Mouse (Mus musculus) gastrocnemius, postnatal 4 days (tissue): ENCODE measurements around the gene Ets1. TPM values are rescaled to one million over a fixed set of nuclear protein-coding genes. Genes with fewer than 3 reads are reported as not detected.
A peak's percentile ranks its signal among the peaks of the same experiment; 100 is the strongest.

Source experiments
- DNase-seq, 2 experiments: peaks; one replicate each; pipeline ENCODE4 v3.0.0; 2021 to 2022; ENCODE audit warnings: low spot score in 2 of 2, mixed read lengths in 2 of 2
- total RNA-seq, 2 experiments: library from RNA; stranded (reverse); gene quantifications; 2 replicates each; pipeline ENCODE4 v1.2.3; 2021

Gene Ets1
- total RNA-seq, 2 experiments from 2014 or later = 55.1 to 59.1 TPM

GRCm38 (mm10) chr9:32709764-32710734 is 74.0 kb downstream of the Ets1 start:
- no peak for DNase-seq

DNA sequence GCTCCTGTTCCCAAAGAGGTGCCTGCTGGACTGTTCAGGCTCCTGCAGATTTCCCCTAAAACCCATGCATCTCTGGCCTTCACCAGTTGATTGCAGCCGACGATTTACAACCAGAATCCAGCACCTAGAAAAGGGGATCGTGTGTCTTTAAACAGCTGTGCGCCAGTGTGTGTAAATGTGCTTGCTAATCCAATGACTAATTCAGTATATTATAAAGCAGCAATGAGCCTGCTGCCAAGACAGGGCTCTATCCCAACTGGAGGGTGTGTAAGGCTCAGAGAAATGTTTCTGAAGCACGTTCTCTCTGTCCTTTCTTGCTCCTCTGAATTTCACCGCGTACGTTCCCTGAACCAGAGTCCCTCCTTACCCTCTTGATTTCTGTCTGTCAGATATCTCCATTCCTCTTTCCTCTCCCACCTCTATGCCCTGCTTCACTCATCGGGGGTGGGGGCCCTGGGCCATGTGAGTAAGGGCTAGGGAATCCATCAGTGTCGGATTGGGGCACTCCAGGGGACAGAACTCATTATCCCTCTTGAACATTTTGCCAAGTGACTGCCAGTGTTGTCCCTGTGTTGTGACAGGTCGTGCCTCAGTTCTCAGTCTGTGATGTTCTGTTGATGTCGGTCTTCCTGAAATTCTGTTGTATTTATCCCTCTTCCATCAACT is 75.1 kb downstream of the Ets1 start:
- peak in 1 of 2 experiments; percentile 53 for DNase-seq

DNA sequence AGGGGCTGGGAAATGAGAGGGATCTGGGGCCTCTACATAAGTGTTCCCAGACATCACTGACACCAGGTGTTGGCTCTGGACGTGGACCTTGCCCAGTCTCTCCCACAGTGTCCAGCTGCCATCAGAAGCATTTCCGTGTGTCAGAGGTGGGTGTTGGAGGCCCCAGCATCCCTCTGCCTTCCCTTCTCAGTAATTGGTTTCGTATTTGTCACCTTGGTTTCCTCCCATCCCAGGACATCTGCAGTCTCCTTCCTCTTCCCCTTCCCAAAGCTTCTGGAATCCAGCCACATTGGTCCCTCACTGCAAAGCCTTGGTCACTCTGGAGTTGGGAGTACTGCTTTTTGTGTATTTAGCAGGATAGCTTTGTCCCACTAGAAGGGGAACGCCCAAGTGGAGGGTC is 75.7 kb downstream of the Ets1 start:
- no peak for DNase-seq

DNA sequence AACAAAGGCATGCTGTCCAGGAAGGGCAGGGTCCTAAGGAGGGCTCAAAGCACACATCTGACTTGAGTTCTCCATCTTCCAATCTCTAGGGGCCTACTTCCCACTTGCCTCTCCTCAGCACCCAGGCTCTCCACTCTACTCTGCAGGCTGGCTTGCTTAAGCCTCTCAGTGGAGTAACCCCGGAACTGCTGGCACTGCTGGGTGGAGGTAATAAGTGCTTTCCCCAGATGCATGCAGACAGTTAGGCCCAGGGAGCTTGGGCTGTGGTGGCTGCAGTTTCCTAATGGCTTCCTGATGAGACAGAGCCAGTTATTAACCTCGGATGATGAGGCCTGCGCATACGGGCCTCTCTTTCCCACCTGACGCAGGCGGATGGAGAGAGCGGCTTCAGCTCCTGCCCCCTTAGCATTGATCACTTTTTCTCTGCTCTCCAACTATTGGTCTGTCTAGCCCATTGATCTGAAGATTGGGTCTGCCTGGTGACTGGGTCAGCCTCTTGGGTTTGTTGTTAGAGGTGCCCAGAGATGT is 76.4 kb downstream of the Ets1 start:
- DNase-seq = no peak

- DNase-seq = no peak
Measured at GRCm38 (mm10) chr9:32713106-32713505, 77.1 kb downstream of the Ets1 start.

DNA sequence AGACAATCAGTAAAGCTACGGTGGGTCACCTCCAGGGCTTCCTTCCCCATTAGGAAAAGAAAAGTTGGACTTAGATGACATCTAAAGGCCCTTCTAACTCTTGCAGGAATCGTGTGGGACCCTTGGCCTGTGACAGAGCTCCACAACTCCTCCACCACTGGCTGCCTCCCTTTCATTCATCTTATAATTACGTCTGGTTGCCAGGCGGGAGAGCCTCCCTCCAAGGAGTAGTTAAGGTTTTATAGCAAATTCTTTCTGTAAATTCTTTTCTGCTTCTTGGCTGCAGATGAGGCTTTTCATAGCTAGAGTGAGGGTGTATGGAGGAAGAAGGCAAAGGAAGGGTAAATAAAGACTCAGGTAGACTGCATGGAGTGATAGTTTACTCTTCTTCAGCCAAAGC is 77.8 kb downstream of the Ets1 start:
- DNase-seq = no peak

DNA sequence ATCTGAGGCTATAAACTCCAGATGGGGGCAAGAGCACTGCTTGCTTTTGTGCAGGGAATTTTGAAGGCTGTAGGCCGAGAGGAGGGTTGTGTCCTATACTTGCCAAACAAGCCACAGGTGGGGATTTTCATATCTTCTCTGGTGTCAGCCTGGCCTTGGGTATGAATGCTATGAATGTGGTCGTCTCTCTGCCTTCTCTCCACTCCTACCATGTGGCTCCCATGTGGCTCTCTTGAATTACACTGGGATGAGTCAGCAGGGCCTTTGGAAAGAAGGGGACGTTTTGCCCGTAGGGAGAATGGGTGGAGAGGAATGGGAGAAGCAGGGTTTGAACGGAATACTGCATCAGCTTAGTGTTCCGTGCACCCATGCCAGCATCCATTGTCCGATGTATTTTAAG is 78.5 kb downstream of the Ets1 start:
- no peak for DNase-seq

- DNase-seq = peak in 1 of 2 experiments; percentile 57
Measured at GRCm38 (mm10) chr9:32715806-32716466, 79.9 kb downstream of the Ets1 start.

- no peak for DNase-seq
Measured at GRCm38 (mm10) chr9:32717268-32717920, 81.4 kb downstream of the Ets1 start.

DNA sequence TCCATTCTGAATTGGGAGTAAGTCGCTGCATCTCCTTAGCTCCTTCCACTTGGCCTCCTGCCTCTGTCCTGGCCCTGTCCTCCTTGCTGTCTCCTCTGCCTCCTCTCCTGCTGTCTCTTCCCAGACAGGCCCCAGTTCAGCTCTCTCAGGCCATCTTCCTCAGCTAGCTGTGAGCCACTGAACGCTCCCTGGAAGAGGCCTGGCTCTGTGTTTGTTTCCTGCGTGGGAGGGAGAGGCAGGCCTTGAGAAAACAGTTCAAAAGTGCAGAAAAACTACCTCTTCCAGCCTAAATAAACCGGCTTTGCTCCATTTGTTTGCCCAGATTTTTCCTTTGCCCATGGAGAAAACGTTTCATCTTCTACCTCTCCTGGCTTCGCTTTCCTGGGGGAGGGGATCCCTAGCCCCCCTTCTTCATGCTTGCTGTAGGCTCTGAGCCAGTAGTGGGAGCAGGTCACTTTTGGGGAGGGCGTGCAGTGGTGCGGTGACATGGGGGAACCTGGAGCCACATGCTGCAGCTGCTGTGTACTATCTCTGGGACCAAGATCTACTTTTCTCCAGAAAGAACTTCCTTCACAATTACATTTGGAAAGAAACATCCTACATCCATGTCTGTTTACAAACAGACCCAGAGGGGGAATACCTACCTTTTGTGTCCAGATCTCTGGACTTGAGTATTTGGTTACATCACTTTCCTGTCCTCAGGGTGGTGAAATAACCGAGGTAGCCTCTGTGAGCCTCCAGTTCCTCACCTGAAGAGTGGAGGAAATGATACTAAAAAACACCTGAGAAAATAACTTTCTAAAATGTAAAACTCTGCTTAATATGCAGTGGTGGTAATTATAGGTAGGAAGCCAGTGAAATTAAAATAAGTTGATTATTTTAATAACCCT is 82.2 kb downstream of the Ets1 start:
- DNase-seq = no peak

DNA sequence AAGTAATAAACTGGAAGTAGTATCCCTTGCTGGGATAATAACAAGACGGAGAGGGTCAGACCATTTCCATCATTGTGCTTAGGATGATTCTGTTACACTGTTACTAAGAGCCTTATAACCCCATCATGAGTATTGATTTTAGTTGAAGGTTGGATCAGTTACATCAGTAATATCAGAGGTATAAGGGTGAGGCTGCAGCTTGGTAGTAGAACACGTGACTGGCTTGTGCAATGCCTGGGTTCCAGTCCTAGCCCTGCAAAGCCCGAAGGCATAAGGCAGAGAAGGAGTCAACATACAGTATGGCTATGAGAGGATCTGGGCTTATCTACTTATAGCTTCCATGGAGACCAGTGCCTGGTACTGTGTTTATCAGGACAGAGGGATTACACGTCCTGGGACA is 82.8 kb downstream of the Ets1 start:
- no peak for DNase-seq

DNA sequence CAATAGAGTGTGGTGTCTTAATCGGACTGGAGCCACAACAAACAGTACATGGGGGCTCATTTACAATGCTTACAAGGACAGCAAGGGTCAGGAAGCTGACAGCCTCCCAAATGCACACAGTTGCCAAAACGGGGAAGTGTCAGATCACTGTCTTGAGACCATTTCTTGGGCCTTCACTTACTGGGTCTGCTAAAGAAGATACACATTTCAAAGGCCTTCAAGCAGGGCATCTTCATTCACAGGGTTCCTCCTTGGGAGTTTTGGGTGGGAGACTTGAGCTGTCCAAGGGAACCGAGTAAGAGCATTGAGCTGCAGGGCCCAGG is 83.9 kb downstream of the Ets1 start:
- DNase-seq = no peak

DNA sequence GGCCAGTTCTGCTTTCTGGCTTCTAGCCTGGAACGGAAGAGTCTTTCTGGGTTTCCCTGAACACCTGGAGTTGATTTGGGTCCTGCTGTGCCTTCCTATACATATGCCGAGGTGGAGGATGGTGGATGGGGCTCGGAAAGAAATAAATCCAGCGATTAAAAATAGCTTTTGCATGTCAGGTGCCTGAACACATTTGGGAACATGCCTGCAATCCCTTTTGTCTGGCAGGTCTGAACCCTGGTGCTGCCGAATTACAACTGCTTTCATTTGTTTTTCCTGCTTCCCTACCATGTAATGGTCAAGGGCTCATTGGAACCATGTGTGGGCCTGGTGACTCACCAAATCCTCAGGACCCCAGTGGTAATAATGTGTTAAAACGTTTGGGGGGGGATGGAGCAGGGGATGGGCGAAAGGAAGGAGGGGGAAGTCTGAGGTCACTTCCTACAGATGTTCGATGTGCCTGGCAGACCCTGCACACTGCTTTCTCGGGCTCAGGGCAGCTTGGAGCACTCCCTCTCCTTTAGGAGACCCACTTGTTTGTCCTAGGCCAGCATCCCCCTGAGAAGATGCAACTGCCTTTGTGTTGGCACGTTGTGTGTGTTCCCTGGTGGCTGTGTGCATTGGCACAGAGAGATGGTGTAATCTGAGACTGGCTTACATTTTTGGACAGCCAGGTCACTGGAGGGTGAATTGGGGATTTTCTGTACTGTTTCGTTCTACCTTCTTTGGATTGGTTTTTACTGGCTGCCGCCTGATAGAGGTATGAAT is 84.4 kb downstream of the Ets1 start:
- peak in 1 of 2 experiments; percentile 26 for DNase-seq

DNA sequence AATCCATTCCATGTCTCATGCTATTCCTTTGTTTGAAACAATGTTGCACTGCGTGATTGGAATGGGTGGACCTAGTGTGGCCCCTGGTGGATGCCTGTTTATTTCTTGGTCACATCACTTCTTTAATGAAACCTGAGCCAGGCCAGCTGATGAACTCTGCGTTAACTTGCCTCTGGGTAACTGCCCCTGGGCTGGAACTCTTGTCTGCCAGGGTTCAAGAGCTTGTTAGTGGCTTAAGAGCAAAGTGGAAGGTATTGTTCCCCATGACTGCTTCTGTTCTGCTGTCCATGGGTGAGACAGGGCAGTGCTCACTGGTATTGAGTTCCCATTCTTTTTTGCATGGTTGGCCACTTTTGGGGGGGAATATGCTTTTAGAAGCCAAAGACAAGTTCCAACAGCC is 85.1 kb downstream of the Ets1 start:
- DNase-seq = no peak

GRCm38 (mm10) chr9:32722205-32722604 is 86.2 kb downstream of the Ets1 start:
- no peak for DNase-seq

DNA sequence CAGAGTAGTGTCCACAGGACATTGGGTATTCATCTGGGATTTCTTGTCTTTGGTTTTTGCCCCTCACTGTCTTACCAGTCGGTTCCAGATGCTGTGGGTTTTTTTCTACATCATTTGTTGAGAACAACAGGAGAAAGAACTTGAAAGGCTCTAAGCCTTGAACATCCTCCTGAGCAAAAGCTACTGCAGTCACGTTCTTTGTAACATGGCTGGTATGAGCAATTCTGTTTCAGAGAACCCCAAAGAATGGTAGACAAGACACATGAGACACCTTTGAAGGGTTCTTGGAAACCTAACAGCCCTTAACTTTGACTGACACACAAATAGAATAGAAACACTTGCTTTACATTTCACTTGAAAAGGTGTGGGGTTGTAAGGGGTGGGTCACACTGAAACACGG is 86.9 kb downstream of the Ets1 start:
- DNase-seq = no peak

GRCm38 (mm10) chr9:32724131-32724825 is 88.3 kb downstream of the Ets1 start:
- DNase-seq = no peak

- no peak for DNase-seq
Measured at GRCm38 (mm10) chr9:32725902-32726301, 89.9 kb downstream of the Ets1 start.

DNA sequence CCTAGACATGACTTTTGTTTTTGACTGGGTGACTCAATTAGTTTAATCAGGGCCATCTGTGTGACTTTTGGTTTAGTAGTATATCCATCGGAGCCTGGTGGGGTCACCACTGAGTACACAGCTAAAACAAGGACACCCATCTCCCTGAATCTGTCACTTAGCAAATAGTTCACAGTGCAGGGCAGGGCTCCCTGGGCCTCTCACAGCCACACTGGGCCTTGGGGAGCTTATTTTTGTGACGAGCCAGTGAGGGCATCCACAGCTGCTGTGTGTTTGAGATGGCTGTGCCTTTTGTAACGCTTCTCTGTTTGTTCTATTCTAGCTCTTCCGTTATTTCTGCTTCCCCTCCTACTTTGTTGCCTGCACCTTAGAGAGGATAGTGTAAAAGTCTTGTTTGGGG is 90.6 kb downstream of the Ets1 start:
- DNase-seq = no peak
